In the genomic region with DNA sequence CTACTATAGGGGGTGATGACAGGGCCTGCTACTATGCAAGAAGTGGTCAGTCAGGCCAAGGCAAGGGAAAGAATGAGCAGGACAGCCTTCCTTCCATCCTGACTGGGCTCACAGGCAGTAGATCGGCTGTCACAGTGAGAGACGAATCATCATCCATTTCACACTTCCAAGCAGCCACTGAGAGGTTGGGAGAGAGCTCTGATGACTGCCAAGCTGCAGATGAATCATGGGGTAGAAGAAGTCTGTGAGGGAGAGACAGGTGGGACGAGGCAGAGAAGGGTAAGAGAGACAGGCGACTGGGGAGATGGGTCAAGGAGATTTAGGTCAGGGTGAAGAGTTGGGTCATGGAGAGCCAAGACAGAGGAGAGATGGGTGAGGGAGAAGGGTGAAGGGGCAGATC, we compare ENCODE assay signal across 31 mouse cellular contexts. TPM values are rescaled to one million over a fixed set of nuclear protein-coding genes. Genes with fewer than 3 reads are reported as not detected.
DNase-seq lines count a peak whose midpoint lies in the region; ATAC-seq and TF ChIP-seq lines count a peak whose summit lies in the region.
"Had no signal": no experiment of that assay in that cellular context is flagged by ENCODE, and none has a peak within 500 bp of the region (broad histone marks: within the 10 kb centered on the region; RNA-seq: fewer than 3 reads in every experiment).

No protein-coding gene starts in this region.

- no peak overlapping the region for H3K27ac ChIP-seq in neural tube, embryonic 13.5 days (replicated peaks)
- H3K27ac ChIP-seq in intestine, postnatal 0 days (ENCODE audit: low read depth, low read length): no peak overlapping the region
- H3K27ac ChIP-seq: hindbrain, postnatal 0 days; intestine, embryonic 15.5 days; kidney, postnatal 0 days; limb, embryonic 12.5 days; liver, embryonic 15.5 days; neural tube, embryonic 12.5 days; stomach, postnatal 0 days had no signal

- peak; percentile 42 for DNase-seq in cerebellum, adult 11-12 months
- no peak for DNase-seq in cerebellum, adult 11 months
- DNase-seq in frontal cortex, postnatal 14 days (ENCODE audit: low spot score in 2 of 2): no peak
- no peak for DNase-seq in neural tube, embryonic 10.5 days (ENCODE audit: extremely low spot score, low spot score)
- peak; percentile 60 for DNase-seq in right cerebral cortex, postnatal 25 days
- DNase-seq: adrenal gland, postnatal 10 days; gastrocnemius, postnatal 10 days; heart, postnatal 14 days; kidney, adult 8-10 months; kidney, postnatal 4 days; layer of hippocampus, adult 9-11 months; lung, embryonic 14.5 days; lung, postnatal 14 days; thymus, adult 18-20 months; thymus, postnatal 25 days had no signal

- H3K27me3 ChIP-seq in neural tube, embryonic 13.5 days: no peaks in the 10 kb centered on the region
- H3K27me3 ChIP-seq in intestine, postnatal 0 days (replicated peaks; ENCODE audit: control insufficient read depth, insufficient read depth, low read length): peaks cover 50% of the 10 kb centered on the region
- H3K27me3 ChIP-seq: midbrain, embryonic 15.5 days; neural tube, embryonic 12.5 days had no signal

- WGBS in neural tube, embryonic 13.5 days: 78% methylated on average over 4 of the region's 4 CpGs
- 78% methylated on average over 4 of the region's 4 CpGs for WGBS in intestine, postnatal 0 days

- 0 out of 2 replicates have a peak overlapping the region, but pooled peaks have one; percentile 97 for H3K4me2 ChIP-seq in neural tube, embryonic 13.5 days
- H3K4me2 ChIP-seq in intestine, postnatal 0 days (replicated peaks; ENCODE audit: low read depth): no peak overlapping the region
- H3K4me2 ChIP-seq: intestine, embryonic 15.5 days; limb, embryonic 12.5 days; liver, embryonic 15.5 days; lung, embryonic 14.5 days had no signal

- H3K4me3 ChIP-seq in neural tube, embryonic 13.5 days: no peak overlapping the region
- H3K4me3 ChIP-seq in intestine, postnatal 0 days (ENCODE audit: low read depth, low read length): no peak overlapping the region
- H3K4me3 ChIP-seq: erythroblast, embryonic 14.5 days; intestine, embryonic 15.5 days; limb, embryonic 12.5 days; liver, embryonic 15.5 days; neural tube, embryonic 12.5 days had no signal

- peaks cover 5% of the 10 kb centered on the region for H3K36me3 ChIP-seq in neural tube, embryonic 13.5 days
- H3K36me3 ChIP-seq in intestine, postnatal 0 days (ENCODE audit: control insufficient read depth, insufficient read depth): no peaks in the 10 kb centered on the region
- H3K36me3 ChIP-seq: G1E; intestine, embryonic 15.5 days; limb, embryonic 12.5 days; liver, embryonic 15.5 days; midbrain, embryonic 15.5 days; neural tube, embryonic 12.5 days had no signal

- peaks cover 82% of the 10 kb centered on the region for H3K4me1 ChIP-seq in neural tube, embryonic 13.5 days (replicated peaks)
- H3K4me1 ChIP-seq in intestine, postnatal 0 days (replicated peaks; ENCODE audit: control insufficient read depth, insufficient read depth, low read length): no peaks in the 10 kb centered on the region; the same call in 1 of the 2 replicates

- no peak for TF ChIP-seq CTCF in intestine, postnatal 0 days (IDR thresholded peaks at IDR 0.05; ENCODE audit: low read depth)

- peak; percentile 18; the same call in 1 of the 2 replicates for ATAC-seq in frontal cortex, adult (ENCODE audit: low TSS enrichment)
- ATAC-seq in neural tube, embryonic 13.5 days (ENCODE audit: low read depth): no peak
- no peak for ATAC-seq in intestine, postnatal 0 days
- ATAC-seq: forebrain, embryonic 16.5 days; hindbrain, postnatal 0 days; intestine, embryonic 15.5 days; midbrain, embryonic 15.5 days had no signal

- H3K9me3 ChIP-seq in neural tube, embryonic 13.5 days: no peaks in the 10 kb centered on the region
- no peaks in the 10 kb centered on the region for H3K9me3 ChIP-seq in intestine, postnatal 0 days (ENCODE audit: control insufficient read depth)
- H3K9me3 ChIP-seq: hindbrain, embryonic 10.5 days; intestine, embryonic 15.5 days; limb, embryonic 12.5 days; liver, embryonic 15.5 days; midbrain, embryonic 15.5 days; neural tube, embryonic 12.5 days had no signal

- no peak overlapping the region for H3K9ac ChIP-seq in neural tube, embryonic 13.5 days
- H3K9ac ChIP-seq in intestine, postnatal 0 days (ENCODE audit: low read depth, low read length): no peak overlapping the region
- H3K9ac ChIP-seq: intestine, embryonic 15.5 days; limb, embryonic 12.5 days; liver, embryonic 15.5 days; lung, embryonic 14.5 days had no signal

RNA-seq across cellular contexts. Expression of a gene that starts 3.4 kb away (rescaled TPM):
- polyA plus RNA-seq in neural tube, embryonic 13.5 days (2015; fragmentation: Nextera tagmentation; extraction: Ambion mirVana): 20.1 and 20.6 TPM in 2 replicates
- 0.55 and 0.69 TPM in 2 replicates for polyA plus RNA-seq in intestine, postnatal 0 days (2015; fragmentation: Nextera tagmentation; extraction: Ambion mirVana)
- polyA plus RNA-seq: G1E; liver, adult 2 months had no signal

RNA-seq across cellular contexts. Expression of a gene that starts 34.6 kb away (rescaled TPM):
- polyA plus RNA-seq in neural tube, embryonic 13.5 days (2015; fragmentation: Nextera tagmentation; extraction: Ambion mirVana): 66.8 and 68.9 TPM in 2 replicates
- polyA plus RNA-seq in intestine, postnatal 0 days (2015; fragmentation: Nextera tagmentation; extraction: Ambion mirVana): 48.6 and 49.1 TPM in 2 replicates

Comparison
In these comparisons a context has a peak if more than half of its experiments do, and no peak if none do; other contexts are left out.
1. DNase-seq: peak in cerebellum, adult 11-12 months (single experiment) and right cerebral cortex, postnatal 25 days (single experiment); none in cerebellum, adult 11 months (single experiment), frontal cortex, postnatal 14 days (0 of 2) and neural tube, embryonic 10.5 days (single experiment).
2. RNA of a gene that starts 3.4 kb away (polyA plus RNA-seq): 20.1 to 20.6 TPM in neural tube, embryonic 13.5 days; 0.55 to 0.69 TPM in intestine, postnatal 0 days; every median in the first group is over 10 times any median in the second.